Mouse (Mus musculus) cortical plate, adult 2 months (tissue): ENCODE results near the gene Wdtc1. TPM values are rescaled to one million over a fixed set of nuclear protein-coding genes. Genes with fewer than 3 reads are reported as not detected.

Experiments
- H3K27ac ChIP-seq: fragments of 200-500 bp; 2 replicates; pipeline ENCODE4 v1.5.1; 2012; ENCODE audit warnings: low read length, control low read depth, inconsistent platforms; ENCODE audit not compliant: insufficient read depth
- H3K4me1 ChIP-seq: fragments of 200-500 bp; 2 replicates; pipeline ENCODE4 v1.6.1; 2011; ENCODE audit warnings: low read length; ENCODE audit not compliant: control insufficient read depth, insufficient read depth
- H3K4me3 ChIP-seq: fragments of 200-500 bp; 2 replicates; pipeline ENCODE4 v1.5.1; 2011; ENCODE audit warnings: mild to moderate bottlenecking, low read length, control low read depth; ENCODE audit not compliant: insufficient read depth
- CTCF ChIP-seq: fragments of 200-500 bp; IDR thresholded peaks from 2 replicates; pipeline ENCODE4 v1.5.1; 2011; ENCODE audit warnings: mild to moderate bottlenecking, control low read depth, low read length; ENCODE audit not compliant: insufficient read depth; ENCODE audit errors: extremely low read depth
- POLR2A ChIP-seq: fragments of 200-500 bp; IDR thresholded peaks from 2 replicates; pipeline ENCODE4 v1.6.1; 2011; ENCODE audit warnings: mild to moderate bottlenecking, low read length, control low read depth; ENCODE audit not compliant: insufficient read depth; ENCODE audit errors: extremely low read depth
- polyA plus RNA-seq: library from polyadenylated mRNA; depleted of rRNA; stranded (reverse); fragments of >200 nt; gene quantifications from 2 replicates; pipeline ENCODE4 v1.2.3, GENCODE M21; 2012

Wdtc1 gene
- polyA plus RNA-seq, 1 experiment = 46.6 TPM

DNA sequence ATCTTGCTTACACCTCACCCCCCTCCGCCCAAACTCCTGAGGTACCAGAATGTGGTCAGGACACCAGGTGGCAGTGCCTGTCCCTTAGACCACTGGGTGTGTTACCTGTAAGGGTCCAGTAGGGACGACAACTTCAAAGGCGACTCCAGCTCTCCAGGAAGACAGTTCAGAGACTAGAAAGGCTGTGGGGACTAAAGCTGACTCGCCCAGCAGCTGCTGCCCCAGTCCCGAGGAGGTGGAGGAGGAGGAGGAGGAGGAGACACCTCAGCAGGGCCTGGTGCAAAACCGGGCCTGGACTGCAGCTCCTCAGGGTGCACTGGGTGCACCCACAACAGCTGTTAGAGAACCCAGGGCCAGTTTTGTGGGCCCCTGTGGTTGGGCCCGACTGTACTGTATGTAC lies 90.4 kb downstream of the Wdtc1 start, which contains the start of gene Sytl1:
Gene Sytl1 (minus strand): TSS at position 232 of the 400 bp plus-strand sequence.
- no peak within 1 kb of the TSS for H3K4me3 ChIP-seq
- no peaks in the 10 kb centered on the region for H3K4me1 ChIP-seq
- TF ChIP-seq POLR2A (no peak), CTCF (no peak)
- no peak within 1 kb of the TSS for H3K27ac ChIP-seq

DNA sequence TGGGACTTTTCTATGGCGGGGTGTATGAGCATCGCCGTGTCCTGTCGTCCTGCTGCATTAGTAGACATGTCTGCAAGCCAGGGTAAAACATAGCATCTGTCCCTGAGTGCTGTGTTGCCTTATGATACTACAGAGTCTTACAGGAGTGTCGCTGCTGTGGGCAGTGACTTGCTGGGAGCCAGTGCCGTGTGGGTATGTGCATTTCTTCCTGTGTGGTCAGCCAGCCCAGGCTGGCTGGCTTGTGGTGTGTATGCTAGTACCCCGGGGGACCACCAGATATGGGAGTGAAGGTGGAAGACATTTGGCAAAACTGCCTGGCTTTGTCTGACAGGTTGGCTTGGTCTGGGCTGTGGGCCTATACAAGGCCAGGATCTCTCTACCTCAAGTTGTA lies 90.9 kb downstream of the Wdtc1 start:
- H3K4me3 ChIP-seq = no peak overlapping the region
- H3K27ac ChIP-seq = no peak overlapping the region
- no peaks in the 10 kb centered on the region for H3K4me1 ChIP-seq
- TF ChIP-seq POLR2A (no peak), CTCF (no peak)

DNA sequence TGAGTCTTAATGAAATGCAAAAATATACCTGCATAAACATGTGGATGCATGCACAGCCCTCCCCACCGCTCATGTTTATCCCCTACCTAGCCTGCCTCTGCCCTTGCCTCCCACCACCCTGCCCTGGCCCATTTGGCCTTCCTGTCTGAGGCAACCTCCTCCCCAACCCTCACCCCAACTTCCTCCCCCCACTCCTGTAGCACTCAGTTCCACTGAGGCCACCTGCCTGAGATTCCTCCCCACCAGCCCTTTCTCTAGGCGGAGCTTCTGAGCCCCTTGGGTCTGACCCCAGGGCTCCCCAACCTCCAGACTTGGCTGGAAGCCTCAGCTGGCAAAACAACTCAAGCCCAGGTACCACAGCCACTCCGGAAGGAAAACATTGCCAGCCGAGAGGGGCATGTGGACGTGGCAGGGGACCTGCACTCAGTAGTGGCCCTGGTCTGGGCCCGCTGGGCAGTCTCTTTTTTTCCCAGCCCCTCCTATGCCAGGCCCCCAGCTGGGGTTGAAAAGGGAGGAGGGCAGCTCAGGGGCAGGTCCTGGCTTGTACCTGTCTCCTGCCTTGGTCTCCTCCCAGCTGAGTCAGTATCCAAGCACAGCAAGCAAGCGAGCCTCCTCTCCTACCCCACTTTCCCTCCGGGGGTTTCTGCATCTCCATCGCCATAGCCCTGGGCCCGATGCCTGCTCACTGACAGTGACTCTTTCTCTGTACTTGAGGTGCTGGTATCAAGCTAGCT lies 91.5 kb downstream of the Wdtc1 start:
- H3K27ac ChIP-seq = no peak overlapping the region
- no peak for TF ChIP-seq POLR2A
- no peak for TF ChIP-seq CTCF

DNA sequence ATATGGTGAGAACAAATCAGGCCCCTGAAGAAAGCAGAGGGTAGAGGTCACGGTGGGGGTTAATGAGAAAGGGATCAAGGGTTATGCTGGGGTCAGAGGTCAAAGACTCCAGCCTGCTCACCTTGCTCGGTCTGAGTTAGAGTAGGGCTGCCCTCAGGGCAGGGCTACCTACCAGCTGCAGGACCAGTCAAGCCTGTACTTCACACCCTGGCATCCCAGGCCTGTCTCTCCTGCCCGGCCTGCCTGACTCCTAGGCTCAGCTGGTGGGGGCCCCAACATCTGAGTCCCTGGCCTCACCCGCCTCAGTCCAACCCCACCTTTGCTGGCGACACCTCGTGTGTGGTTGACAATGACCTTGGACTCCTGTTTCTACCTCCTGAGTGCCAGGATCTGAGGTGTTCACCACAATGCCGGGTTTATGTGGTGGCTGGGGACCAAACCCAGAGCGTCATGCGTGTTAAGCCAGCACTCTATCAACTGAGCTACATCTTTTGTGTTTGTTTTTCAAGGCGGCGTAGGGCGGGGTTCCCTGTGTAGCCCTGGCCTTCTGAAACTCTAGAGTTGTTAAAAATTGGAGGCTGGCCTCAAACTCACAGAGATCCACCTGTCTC lies 95.4 kb downstream of the Wdtc1 start:
- H3K4me1 ChIP-seq = no peaks in the 10 kb centered on the region
- TF ChIP-seq CTCF = no peak
- no peak for TF ChIP-seq POLR2A
- no peak overlapping the region for H3K4me3 ChIP-seq
- H3K27ac ChIP-seq = no peak overlapping the region

More for the DNA sequence above, 91.5 kb downstream of the Wdtc1 start:
- Histone ChIP-seq H3K4me1 (no peaks in the 10 kb centered on the region), H3K4me3 (no peak overlapping the region)

DNA sequence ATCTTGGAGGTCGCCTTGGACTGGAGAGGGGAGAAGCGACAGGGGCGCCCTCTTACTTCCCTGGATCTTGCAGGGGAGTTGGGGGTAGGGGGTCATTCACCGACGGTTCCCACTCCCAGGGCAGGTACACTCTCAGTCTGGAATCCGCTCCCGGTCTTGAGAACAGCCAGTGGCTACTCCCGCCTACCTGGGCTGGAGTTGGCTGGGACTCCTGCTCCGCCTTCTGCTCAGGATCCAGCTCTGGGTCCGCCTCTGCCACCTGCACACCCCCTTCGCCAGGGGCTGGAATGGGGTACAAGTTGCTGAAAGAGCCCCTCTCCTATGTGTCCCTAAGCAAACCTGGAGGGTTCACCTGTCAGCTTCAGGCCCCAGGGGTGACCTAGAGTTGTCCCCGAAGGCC lies 96.1 kb downstream of the Wdtc1 start:
- Histone ChIP-seq H3K27ac (no peak overlapping the region), H3K4me3 (no peak overlapping the region), H3K4me1 (no peaks in the 10 kb centered on the region)
- no peak for TF ChIP-seq POLR2A
- TF ChIP-seq CTCF = no peak

DNA sequence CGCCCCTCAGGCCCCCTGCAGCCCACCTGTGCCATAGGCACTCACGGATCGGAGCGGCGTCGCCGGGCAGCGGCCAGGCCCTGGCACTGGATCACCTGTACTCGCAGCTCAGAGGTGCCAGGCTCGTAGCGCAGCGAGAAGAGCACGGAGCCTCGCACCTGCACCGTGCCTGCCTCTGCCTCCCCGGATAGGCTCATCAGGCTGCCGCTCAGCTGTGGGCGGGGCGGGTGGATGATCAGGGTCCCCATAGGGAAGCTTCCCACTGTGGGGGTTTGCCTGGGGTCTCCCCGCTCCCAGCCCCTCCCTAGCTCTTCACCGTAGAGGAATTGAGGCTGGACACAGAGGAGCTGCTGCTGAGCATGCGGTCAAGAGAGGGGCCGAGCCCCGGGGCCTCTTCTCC lies 96.5 kb downstream of the Wdtc1 start:
- Histone ChIP-seq H3K4me3 (no peak overlapping the region), H3K27ac (no peak overlapping the region), H3K4me1 (no peaks in the 10 kb centered on the region)
- no peak for TF ChIP-seq POLR2A
- no peak for TF ChIP-seq CTCF

DNA sequence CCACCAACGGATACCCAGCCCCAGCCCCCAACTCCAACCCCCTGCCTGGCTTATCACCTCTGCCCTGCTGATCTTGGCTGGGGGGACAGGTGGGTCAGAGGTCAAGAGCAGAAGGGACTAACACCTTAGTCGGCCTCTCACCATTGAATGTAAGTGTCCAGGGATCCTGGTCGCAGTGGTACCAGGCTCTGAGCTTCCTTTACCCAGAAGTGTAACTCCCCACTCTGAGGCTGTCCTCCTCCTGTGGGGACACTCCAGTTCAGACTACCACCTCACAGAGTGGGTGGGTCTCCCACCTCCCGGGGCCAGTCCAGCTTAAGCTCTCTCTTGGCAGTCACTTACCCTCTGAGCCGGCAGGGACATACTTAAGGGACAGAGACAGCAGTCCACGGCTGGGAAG lies 97.9 kb downstream of the Wdtc1 start:
- TF ChIP-seq CTCF = no peak
- TF ChIP-seq POLR2A = no peak

DNA sequence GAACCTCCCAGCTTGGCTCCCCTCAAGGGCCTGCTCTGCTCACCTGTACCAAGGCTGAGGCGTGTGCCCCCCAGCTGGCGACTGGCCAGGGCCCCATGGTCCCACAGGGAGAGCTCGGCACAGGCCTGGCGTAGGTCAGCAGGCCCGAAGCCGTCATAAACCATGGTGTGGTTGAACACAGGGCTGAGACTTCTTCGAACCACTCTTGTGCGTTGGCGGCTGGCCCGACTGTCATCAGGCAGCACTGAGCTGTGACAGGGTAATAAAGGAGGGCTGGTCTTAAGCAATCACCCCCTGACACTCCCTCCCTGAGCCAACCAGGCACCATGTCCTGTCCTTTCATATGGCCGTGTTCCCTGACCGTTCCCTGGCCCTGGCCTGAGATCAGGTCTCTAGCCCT lies 99.9 kb downstream of the Wdtc1 start:
- Histone ChIP-seq H3K4me1 (no peaks in the 10 kb centered on the region), H3K27ac (no peak overlapping the region), H3K4me3 (no peak overlapping the region)
- TF ChIP-seq POLR2A (no peak), CTCF (no peak)

More for the DNA sequence above, 97.9 kb downstream of the Wdtc1 start:
- Histone ChIP-seq H3K4me1 (no peaks in the 10 kb centered on the region), H3K4me3 (no peak overlapping the region), H3K27ac (no peak overlapping the region)

DNA sequence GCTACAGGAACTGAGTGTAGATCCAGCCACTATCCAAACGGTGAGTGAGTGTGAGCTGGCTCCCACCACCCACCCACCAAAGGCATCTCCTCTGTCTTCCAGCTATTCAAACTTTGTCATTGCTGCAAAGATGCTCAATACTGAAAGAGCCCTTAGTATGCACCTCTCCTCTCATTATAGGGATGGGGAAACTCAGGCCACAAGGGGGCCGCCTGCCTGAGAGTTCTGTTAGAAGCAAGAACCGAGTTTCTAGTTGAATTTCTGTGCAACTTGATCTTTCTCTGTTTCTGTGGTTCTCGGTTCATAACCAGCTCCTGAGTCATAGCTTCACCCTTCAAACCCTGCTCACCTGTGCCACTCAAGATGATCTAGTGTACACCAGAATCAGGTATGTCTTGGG lies 101.2 kb downstream of the Wdtc1 start:
- TF ChIP-seq CTCF (peak; percentile 24; the same call in 1 of the 2 replicates), POLR2A (no peak)
- no peaks in the 10 kb centered on the region for H3K4me1 ChIP-seq
- no peak overlapping the region for H3K4me3 ChIP-seq

DNA sequence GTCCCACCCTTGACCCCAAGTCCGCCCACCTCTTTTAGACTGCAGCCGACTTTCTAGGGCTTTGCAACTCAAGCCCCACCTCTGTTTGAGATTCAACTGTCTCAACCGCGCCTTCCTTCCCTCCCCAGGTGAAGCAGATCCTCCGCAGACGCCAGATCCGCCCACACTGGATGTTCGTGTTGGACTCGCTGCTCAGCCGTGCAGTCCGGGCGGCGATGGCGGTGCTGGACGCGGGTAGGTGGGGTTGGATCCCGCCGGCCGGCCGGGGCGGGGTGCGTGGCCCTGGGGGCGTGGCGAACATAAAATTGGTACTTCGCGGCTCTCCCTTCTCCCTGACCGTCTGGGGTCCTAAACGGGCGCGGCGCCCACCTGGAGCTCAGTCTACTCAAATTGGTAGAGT lies 102.1 kb downstream of the Wdtc1 start:
- peak overlapping the region; percentile 19; the same call in 1 of the 2 replicates for H3K4me3 ChIP-seq
- no peak overlapping the region for H3K27ac ChIP-seq
- no peak for TF ChIP-seq POLR2A
- TF ChIP-seq CTCF = no peak
- H3K4me1 ChIP-seq = no peaks in the 10 kb centered on the region

More for the DNA sequence above, 101.2 kb downstream of the Wdtc1 start:
- no peak overlapping the region for H3K27ac ChIP-seq
